Mouse (Mus musculus) left cerebral cortex, adult 2 months (tissue): ENCODE measurements at regions not wholly inside any gene's neighbourhood (a gene's known extent, or its start where the extent isn't known, plus 50 kb on each side); places are given as distances from the start of the nearest gene placed in this dataset.

Experiments used
- DNase-seq, 2 experiments: peaks; one replicate each; pipeline ENCODE4 v3.0.0; 2021 to 2022; ENCODE audit warnings: low spot score in 2 of 2, mixed read lengths in 1 of 2; ENCODE audit errors: extremely low spot score in 1 of 2
- H3K27ac ChIP-seq: fragments of 200-600 bp; 2 replicates; pipeline ENCODE4 v1.8.1; 2022
- H3K4me3 ChIP-seq: fragments of 200-600 bp; 2 replicates; pipeline ENCODE4 v1.8.1; 2022
- CTCF ChIP-seq: fragments of 200-600 bp; IDR thresholded peaks from 2 replicates; pipeline ENCODE4 v1.8.1; 2022; ENCODE audit warnings: antibody characterized with exemption, mild to moderate bottlenecking, moderate library complexity
- intact Hi-C: fragments of 180-260 bp; cut with DNase I; formaldehyde crosslinking; loops from one replicate; pipeline ENCODE4 v1.15.1; 2025

- no peak overlapping the region for H3K4me3 ChIP-seq
- no peak for DNase-seq
- no peak for TF ChIP-seq CTCF
- intact Hi-C loops, result no loop called here
- H3K27ac ChIP-seq, result no peak overlapping the region; the same call in 1 of the 2 replicates
Observed at GRCm38 (mm10) chr3:38299898-38300751, 184.5 kb downstream of the Ankrd50 start.

GRCm38 (mm10) chr3:38299236-38299897 lies 185.3 kb downstream of the Ankrd50 start:
- DNase-seq, result no peak
- Histone ChIP-seq H3K27ac (peak overlapping the region; percentile 44; the same call in 1 of the 2 replicates), H3K4me3 (no peak overlapping the region)
- intact Hi-C loops, result no loop called here
- TF ChIP-seq CTCF, result no peak

- no peak overlapping the region for H3K27ac ChIP-seq
- no peak for DNase-seq
- TF ChIP-seq CTCF, result no peak
- no peak overlapping the region for H3K4me3 ChIP-seq
- intact Hi-C loops, result no loop called here
Observed at GRCm38 (mm10) chr3:38297499-38297898, 187.1 kb downstream of the Ankrd50 start.

GRCm38 (mm10) chr3:38289062-38289461 lies 195.6 kb downstream of the Ankrd50 start:
- no peak overlapping the region for H3K4me3 ChIP-seq
- no peak for TF ChIP-seq CTCF
- H3K27ac ChIP-seq, result no peak overlapping the region

DNA sequence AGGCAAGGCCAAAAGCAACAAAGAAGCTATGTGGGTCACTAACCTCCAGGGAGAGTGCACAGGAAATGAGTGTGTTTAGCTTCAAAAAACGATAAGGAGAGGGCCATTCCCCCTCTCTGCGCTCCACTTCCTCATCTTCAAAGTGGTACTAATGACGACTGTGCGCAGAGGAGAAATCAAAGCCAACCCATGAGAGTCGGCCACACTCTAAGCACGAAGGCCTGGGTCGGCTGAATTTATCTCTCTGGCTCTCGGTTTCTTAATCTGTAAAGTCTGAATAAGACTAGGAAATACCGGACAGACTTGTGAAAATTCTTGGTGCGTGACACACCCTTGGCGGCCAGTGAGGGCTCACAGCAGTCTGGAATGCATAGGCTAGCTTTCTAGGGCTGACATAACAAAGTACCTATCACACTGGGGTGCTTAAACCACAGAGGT lies 200.9 kb downstream of the Ankrd50 start:
- DNase-seq, result no peak
- TF ChIP-seq CTCF, result no peak
- H3K4me3 ChIP-seq, result no peak overlapping the region
- intact Hi-C loops, result no loop called here
- peak overlapping the region; percentile 15; the same call in 1 of the 2 replicates for H3K27ac ChIP-seq

More at GRCm38 (mm10) chr3:38289062-38289461, 195.6 kb downstream of the Ankrd50 start:
- no peak for DNase-seq
- intact Hi-C loops, result no loop called here

- intact Hi-C loops, result no loop called here
- no peak overlapping the region for H3K4me3 ChIP-seq
- no peak overlapping the region for H3K27ac ChIP-seq
- DNase-seq, result no peak
- no peak for TF ChIP-seq CTCF
Observed at GRCm38 (mm10) chr3:38282891-38283290, 201.8 kb downstream of the Ankrd50 start.

- no peak for DNase-seq
- intact Hi-C loops, result no loop called here
- Histone ChIP-seq H3K4me3 (no peak overlapping the region), H3K27ac (no peak overlapping the region)
- no peak for TF ChIP-seq CTCF
Observed at GRCm38 (mm10) chr3:38281683-38282082, 203.0 kb downstream of the Ankrd50 start.

DNA sequence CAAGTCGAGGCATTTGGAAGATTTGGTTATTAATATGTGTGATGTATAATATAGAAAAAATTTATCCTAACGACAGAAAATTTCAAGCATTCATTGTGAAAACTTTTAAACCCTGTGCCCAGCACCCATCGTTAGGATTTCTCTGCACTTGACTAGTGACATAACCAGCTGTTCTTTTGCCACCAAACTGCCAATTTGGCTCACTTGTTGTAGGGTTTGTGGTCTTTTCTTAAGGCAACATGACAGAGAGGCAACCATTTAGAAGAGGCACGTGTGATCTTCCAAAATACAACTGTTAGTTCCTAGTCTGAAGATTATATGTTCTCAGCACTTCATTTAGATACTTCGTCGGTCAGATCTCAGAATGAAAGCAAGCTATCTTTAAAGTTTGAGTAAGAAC lies 203.8 kb downstream of the Ankrd50 start:
- H3K4me3 ChIP-seq, result no peak overlapping the region
- H3K27ac ChIP-seq, result no peak overlapping the region
- TF ChIP-seq CTCF, result no peak
- intact Hi-C loops, result no loop called here
- no peak for DNase-seq

DNA sequence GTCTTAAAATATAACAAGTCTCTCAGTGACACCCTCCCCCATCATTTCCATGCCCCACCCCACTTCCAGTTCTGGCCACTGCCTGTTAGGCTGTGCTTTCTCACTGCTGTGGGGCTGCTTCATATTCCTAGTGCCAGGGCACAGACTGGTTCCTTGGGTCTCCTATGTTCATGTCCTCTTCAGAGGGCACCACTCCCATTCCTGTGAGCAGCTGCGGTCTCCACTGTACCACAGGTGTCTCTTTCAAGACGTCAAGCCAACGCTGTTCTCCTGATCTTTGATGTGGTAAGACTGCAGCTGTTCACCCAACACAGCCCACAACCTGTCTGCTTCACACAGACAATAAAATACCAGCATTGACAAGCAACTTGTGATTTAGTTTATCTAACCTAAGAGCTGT lies 204.5 kb downstream of the Ankrd50 start:
- intact Hi-C loops, result no loop called here
- TF ChIP-seq CTCF, result no peak
- H3K4me3 ChIP-seq, result no peak overlapping the region
- no peak for DNase-seq
- no peak overlapping the region for H3K27ac ChIP-seq

- Histone ChIP-seq H3K4me3 (no peak overlapping the region), H3K27ac (no peak overlapping the region)
- intact Hi-C loops, result no loop called here
- DNase-seq, result no peak
- no peak for TF ChIP-seq CTCF
Observed at GRCm38 (mm10) chr3:38276948-38277504, 207.6 kb downstream of the Ankrd50 start.

- Histone ChIP-seq H3K4me3 (no peak overlapping the region), H3K27ac (no peak overlapping the region)
- intact Hi-C loops, result no loop called here
- DNase-seq, result no peak
- TF ChIP-seq CTCF, result no peak
Observed at GRCm38 (mm10) chr3:38275321-38275720, 209.3 kb downstream of the Ankrd50 start.

GRCm38 (mm10) chr3:38270742-38271141 lies 213.9 kb downstream of the Ankrd50 start:
- no peak overlapping the region for H3K4me3 ChIP-seq
- no peak for TF ChIP-seq CTCF
- DNase-seq, result no peak
- H3K27ac ChIP-seq, result no peak overlapping the region
- intact Hi-C loops, result no loop called here
